Mouse (Mus musculus): ENCODE measurements around the gene Rab39. TPM values are rescaled to one million over a fixed set of nuclear protein-coding genes. Genes with fewer than 3 reads are reported as not detected.

The Rab39 gene
- total and polyA plus RNA-seq, 3 experiments = 0.91 to 2.7 (median 2.4) TPM

DNA sequence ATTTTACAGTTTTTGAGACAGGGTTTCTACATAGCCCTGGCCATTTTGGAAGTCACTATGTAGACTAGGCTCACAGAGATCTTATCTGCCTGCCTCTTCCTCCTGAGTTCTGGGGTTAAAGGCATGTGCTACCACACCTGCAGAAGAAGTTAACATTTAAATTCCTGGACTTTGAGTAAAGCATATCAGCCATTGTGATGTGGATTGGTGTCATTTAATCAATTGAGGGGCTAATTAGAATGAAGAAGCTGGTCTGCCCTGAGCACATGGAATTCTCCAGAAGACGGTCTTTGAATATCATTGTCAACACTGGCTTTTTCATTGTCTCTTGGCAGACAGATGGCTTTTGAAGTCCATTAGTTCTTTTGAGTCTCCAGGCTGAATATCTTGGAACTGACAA is 25.2 kb downstream of the Rab39 start:
- dilution Hi-C loops (cut with MboI; ENCODE audit: extremely low pct_ligation_motif_present, extremely low pct_unique_long_range_greater_than_20kb, low sequenced_read_pairs) (no loop called here), in situ Hi-C loops (cut with MboI; ENCODE audit: low pct_ligation_motif_present, low pct_unique_long_range_greater_than_20kb, low sequenced_read_pairs) (no loop called here)
- Histone ChIP-seq H3K27ac (ENCODE audit: insufficient read depth, low read depth) (no peak overlapping the region), H3K9ac (ENCODE audit: insufficient read depth, low read depth) (no peak overlapping the region), H3K27me3 (replicated peaks) (no peaks in the 10 kb centered on the region), H3K4me3 (replicated peaks in 1 of 3; ENCODE audit: low read depth in 2 of 3, low read length in 2 of 3, poor library complexity in 1 of 3) (no peak overlapping the region), H3K36me3 (replicated peaks in 1 of 2; ENCODE audit: control insufficient read depth in 1 of 2, insufficient read depth in 1 of 2, low read length in 1 of 2) (peaks cover 0 to 2% of the 10 kb centered on the region in 2 experiments), H3K9me3 (replicated peaks; ENCODE audit: low read length) (peaks cover 2% of the 10 kb centered on the region), H3K4me1 (ENCODE audit: control insufficient read depth in 1 of 2, insufficient read depth in 2 of 2) (no peaks in the 10 kb centered on the region), H3K4me2 (ENCODE audit: insufficient read depth, low read depth, poor library complexity, severe bottlenecking) (no peak overlapping the region), H3K79me2 (replicated peaks; ENCODE audit: control insufficient read depth, extremely low read depth, insufficient read depth, poor library complexity, severe bottlenecking) (no peaks in the 10 kb centered on the region)
- no peak for TF ChIP-seq IRF4 (IDR thresholded peaks at IDR 0.05; ENCODE audit: low read depth, low read length)
- TF ChIP-seq ZC3H11A (IDR thresholded peaks at IDR 0.05; ENCODE audit: low read depth, low read length) = no peak
- TF ChIP-seq ELF1 (IDR thresholded peaks at IDR 0.05; ENCODE audit: low read depth, low read length) = no peak
- no peak for TF ChIP-seq MAFK (IDR thresholded peaks at IDR 0.05; ENCODE audit: insufficient replicate concordance, low read length)
- no peak for TF ChIP-seq MEF2A (IDR thresholded peaks at IDR 0.05; ENCODE audit: borderline replicate concordance, low read depth, low read length)
- no peak for TF ChIP-seq GABPA (IDR thresholded peaks at IDR 0.05; ENCODE audit: insufficient replicate concordance, low read depth, low read length)
- no peak for TF ChIP-seq CHD1 (IDR thresholded peaks at IDR 0.05; ENCODE audit: low read depth, low read length)
- no peak for TF ChIP-seq USF2 (conservative IDR thresholded peaks at IDR 0.05; ENCODE audit: low read depth, low read length)
- TF ChIP-seq SMC3 (IDR thresholded peaks at IDR 0.05; ENCODE audit: low read depth, low read length) = no peak
- no peak for TF ChIP-seq TBP (conservative IDR thresholded peaks at IDR 0.05; ENCODE audit: low read depth, low read length)
- no peak for TF ChIP-seq MYC (IDR thresholded peaks at IDR 0.05; ENCODE audit: low read depth, low read length)
- no peak for DNase-seq (ENCODE audit: extremely low read depth)

DNA sequence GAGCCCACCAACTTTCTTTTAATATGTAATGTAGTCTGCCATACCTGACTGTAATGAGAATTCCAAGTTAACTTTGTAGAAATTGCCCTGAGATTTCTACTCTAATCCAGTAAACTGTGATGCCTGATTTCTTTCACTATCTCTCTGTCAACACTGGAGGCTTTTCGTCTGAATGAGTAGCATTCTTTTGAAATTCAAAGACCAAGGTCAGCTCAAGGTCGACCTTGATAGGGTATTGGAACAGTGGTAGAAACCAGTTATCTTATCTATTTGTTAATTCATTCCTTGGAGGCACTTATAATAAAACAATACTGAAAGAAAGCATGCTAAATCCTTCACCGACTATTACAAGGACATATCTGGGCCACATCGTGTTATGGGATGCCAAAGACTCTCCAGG is 29.1 kb downstream of the Rab39 start:
- Histone ChIP-seq H3K27ac (ENCODE audit: insufficient read depth, low read depth) (no peak overlapping the region), H3K27me3 (replicated peaks) (no peaks in the 10 kb centered on the region), H3K9me3 (replicated peaks; ENCODE audit: low read length) (peaks cover 2% of the 10 kb centered on the region), H3K4me3 (replicated peaks in 1 of 3; ENCODE audit: low read depth in 2 of 3, low read length in 2 of 3, poor library complexity in 1 of 3) (no peak overlapping the region), H3K9ac (ENCODE audit: insufficient read depth, low read depth) (no peak overlapping the region), H3K4me1 (ENCODE audit: control insufficient read depth in 1 of 2, insufficient read depth in 2 of 2) (0 out of 4 replicates have a peak, but pooled peaks cover 0 to 2% of the 10 kb centered on the region in 2 experiments), H3K36me3 (replicated peaks in 1 of 2; ENCODE audit: control insufficient read depth in 1 of 2, insufficient read depth in 1 of 2, low read length in 1 of 2) (no peaks in the 10 kb centered on the region), H3K4me2 (ENCODE audit: insufficient read depth, low read depth, poor library complexity, severe bottlenecking) (no peak overlapping the region), H3K79me2 (replicated peaks; ENCODE audit: control insufficient read depth, extremely low read depth, insufficient read depth, poor library complexity, severe bottlenecking) (no peaks in the 10 kb centered on the region)
- TF ChIP-seq USF2 (conservative IDR thresholded peaks at IDR 0.05; ENCODE audit: low read depth, low read length) = no peak
- no peak for TF ChIP-seq RCOR1 (conservative IDR thresholded peaks at IDR 0.05; ENCODE audit: low read depth, low read length)
- no peak for TF ChIP-seq GABPA (IDR thresholded peaks at IDR 0.05; ENCODE audit: insufficient replicate concordance, low read depth, low read length)
- no peak for TF ChIP-seq ZKSCAN1 (IDR thresholded peaks at IDR 0.05; ENCODE audit: borderline replicate concordance, low read depth, low read length)
- TF ChIP-seq ZNF384 (IDR thresholded peaks at IDR 0.05; ENCODE audit: low read depth, low read length) = no peak
- no peak for TF ChIP-seq ETS1 (conservative IDR thresholded peaks at IDR 0.05; ENCODE audit: low read depth, low read length)
- TF ChIP-seq ZMIZ1 (IDR thresholded peaks at IDR 0.05; ENCODE audit: low read depth, low read length) = no peak
- no peak for TF ChIP-seq KAT2A (IDR thresholded peaks at IDR 0.05; ENCODE audit: insufficient replicate concordance, low read length)
- dilution Hi-C loops (cut with MboI; ENCODE audit: extremely low pct_ligation_motif_present, extremely low pct_unique_long_range_greater_than_20kb, low sequenced_read_pairs) (no loop called here), in situ Hi-C loops (cut with MboI; ENCODE audit: low pct_ligation_motif_present, low pct_unique_long_range_greater_than_20kb, low sequenced_read_pairs) (loop anchor here (10.0 kb wide), 1 partner anchor 422 kb away; no protein-coding TSS in a partner anchor)
- DNase-seq (ENCODE audit: extremely low read depth) = no peak
